Mouse (Mus musculus): ENCODE data around the gene Lrp6. TPM values are rescaled to one million over a fixed set of nuclear protein-coding genes. Genes with fewer than 3 reads are reported as not detected.

Gene Lrp6
- 33.1 and 37.0 TPM in 2 replicates for polyA plus RNA-seq (2012; ENCODE audit: insufficient read depth, insufficient read length, missing spikeins)

DNA sequence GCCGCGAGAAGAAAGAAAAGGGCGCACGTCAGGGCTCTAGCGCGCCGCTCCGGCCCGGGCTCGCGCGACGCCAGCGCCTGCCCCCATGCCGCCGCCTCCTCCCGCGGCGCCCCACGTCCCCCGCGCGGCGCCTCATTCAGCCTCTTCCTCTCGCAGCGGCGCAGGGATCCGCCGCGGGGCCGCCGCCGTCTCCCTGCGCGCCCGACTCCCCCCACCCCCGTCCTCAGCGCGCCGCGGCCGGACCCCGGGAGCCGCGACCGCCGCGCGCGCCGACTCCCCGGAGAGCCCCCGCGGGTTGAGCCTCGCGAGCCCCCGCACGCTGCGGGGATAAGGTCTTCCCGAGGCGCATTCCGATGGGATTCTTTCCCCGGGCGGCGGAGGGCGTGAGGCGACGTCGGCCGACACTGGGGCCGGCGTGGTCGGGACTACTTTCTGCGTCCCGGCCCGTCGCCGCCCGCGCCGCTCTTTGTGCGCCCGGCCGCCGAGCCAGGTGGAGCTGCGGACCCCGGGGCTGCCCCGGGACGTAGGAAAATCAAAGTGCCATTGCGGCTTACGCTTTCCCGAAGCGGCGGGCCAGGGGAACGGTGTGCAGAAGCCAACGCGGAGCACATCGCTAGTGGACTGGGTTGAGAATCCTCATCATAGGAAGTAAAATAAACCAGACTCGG, at the start of gene Lrp6:
TSS of gene Lrp6 (minus strand) at position 148 of the 668 bp plus-strand sequence.
- peak within 1 kb of the TSS; percentile 76 for H3K27ac ChIP-seq (ENCODE audit: insufficient read depth, low read depth, low read length)
- H3K4me1 ChIP-seq (ENCODE audit: control insufficient read depth, insufficient read depth, low read length) = peaks cover 7% of the 10 kb centered on the region
- peak within 1 kb of the TSS; percentile 80 for H3K4me3 ChIP-seq (ENCODE audit: insufficient read depth, low read length)
- TF ChIP-seq CTCF (IDR thresholded peaks at IDR 0.05; ENCODE audit: low read depth, low read length) (no peak), POLR2A (IDR thresholded peaks at IDR 0.05; ENCODE audit: borderline replicate concordance, low read depth, low read length) (peak; percentile 37; the same call in 1 of the 2 replicates)

DNA sequence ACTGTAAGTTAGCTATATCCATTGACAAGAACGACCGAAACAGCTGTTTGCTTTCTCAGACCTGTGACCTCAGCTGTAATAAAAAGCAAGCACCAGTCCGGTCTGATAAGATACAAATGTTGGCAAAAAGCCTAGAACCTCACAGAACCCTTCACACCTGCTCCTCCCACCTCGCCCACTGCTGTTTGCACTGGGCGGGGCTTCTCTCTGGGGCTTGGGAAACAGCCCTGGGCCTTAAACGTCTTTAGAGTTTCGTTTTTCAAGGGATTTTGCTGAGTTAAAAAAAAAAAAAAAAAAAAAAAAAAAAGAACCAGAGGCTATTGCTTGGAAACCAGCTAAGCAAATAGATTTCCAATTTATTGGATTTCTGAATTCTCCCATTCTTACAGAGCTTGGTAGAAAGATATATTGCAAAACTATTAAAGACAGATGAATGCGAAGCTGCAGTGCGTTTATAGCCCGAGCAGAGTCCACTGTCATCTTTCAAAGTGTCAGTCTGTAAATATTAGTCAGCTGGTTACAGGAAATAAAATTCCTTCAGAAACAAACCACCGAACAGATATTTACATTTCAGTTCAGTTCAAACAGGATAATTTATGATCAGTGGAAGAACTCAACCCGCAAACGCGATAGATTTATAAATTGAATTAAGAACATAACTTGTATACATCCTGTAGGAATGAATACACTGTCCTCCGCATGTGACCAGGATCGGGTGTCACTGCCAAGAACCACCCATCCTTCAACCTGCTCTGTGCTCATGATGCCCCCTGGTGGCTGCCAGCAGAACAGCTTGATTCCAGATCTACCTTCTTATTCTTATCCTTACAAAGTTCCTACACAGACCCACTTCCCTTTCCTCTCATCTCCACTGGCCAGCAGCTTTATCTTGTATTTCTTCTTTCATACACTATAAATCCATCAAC, 48.2 kb upstream of the Lrp6 start:
- TF ChIP-seq POLR2A (IDR thresholded peaks at IDR 0.05; ENCODE audit: borderline replicate concordance, low read depth, low read length) (no peak), CTCF (IDR thresholded peaks at IDR 0.05; ENCODE audit: low read depth, low read length) (peak; percentile 88)
- H3K4me1 ChIP-seq (ENCODE audit: control insufficient read depth, insufficient read depth, low read length) = no peaks in the 10 kb centered on the region
- no peak overlapping the region for H3K27ac ChIP-seq (ENCODE audit: insufficient read depth, low read depth, low read length)
- H3K4me3 ChIP-seq (ENCODE audit: insufficient read depth, low read length) = no peak overlapping the region

DNA sequence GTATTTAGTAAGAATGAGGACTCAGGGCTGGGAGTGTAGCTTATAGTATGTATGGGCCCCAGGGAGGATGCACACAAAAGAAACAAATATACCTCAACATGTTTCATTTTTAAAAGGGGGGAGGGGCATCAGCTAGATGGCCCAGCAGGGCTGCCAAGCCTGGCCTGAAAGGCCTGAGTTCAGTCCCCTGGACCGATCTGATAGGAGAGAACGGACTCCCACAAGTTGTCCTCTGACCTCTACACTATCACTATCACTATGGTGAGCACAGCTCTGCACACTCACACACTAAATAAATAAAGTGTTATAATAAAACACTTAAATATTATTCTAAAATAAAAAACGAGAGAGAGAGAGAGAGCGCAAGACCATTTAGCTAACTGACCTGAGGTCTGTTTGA, 47.6 kb upstream of the Lrp6 start:
- Histone ChIP-seq H3K27ac (ENCODE audit: insufficient read depth, low read depth, low read length) (no peak overlapping the region), H3K4me3 (ENCODE audit: insufficient read depth, low read length) (no peak overlapping the region), H3K4me1 (ENCODE audit: control insufficient read depth, insufficient read depth, low read length) (no peaks in the 10 kb centered on the region)
- TF ChIP-seq POLR2A (IDR thresholded peaks at IDR 0.05; ENCODE audit: borderline replicate concordance, low read depth, low read length) (no peak), CTCF (IDR thresholded peaks at IDR 0.05; ENCODE audit: low read depth, low read length) (no peak)

DNA sequence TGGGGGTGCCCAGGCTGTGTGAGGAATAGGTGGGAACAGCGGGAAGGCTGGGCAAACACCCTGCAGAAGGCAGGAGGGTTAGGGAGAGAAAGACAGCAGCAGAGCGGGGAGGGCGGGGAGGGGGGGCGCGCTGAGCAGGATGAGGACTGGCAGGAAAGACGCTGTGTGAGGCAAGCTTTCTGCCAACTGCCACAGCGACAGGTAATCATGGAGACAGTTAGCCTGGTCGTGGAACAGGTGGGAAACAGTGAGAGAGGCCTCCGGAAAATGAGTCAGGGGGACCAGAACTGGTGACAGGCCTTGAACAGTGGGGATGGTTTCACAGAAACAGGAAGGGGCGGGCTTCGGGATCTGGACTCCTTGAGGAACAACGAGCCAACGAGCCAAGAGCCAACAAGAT, 45.1 kb upstream of the Lrp6 start:
- no peak overlapping the region for H3K4me3 ChIP-seq (ENCODE audit: insufficient read depth, low read length)
- no peak overlapping the region for H3K27ac ChIP-seq (ENCODE audit: insufficient read depth, low read depth, low read length)
- TF ChIP-seq CTCF (IDR thresholded peaks at IDR 0.05; ENCODE audit: low read depth, low read length) = no peak
- TF ChIP-seq POLR2A (IDR thresholded peaks at IDR 0.05; ENCODE audit: borderline replicate concordance, low read depth, low read length) = no peak
- no peaks in the 10 kb centered on the region for H3K4me1 ChIP-seq (ENCODE audit: control insufficient read depth, insufficient read depth, low read length)

DNA sequence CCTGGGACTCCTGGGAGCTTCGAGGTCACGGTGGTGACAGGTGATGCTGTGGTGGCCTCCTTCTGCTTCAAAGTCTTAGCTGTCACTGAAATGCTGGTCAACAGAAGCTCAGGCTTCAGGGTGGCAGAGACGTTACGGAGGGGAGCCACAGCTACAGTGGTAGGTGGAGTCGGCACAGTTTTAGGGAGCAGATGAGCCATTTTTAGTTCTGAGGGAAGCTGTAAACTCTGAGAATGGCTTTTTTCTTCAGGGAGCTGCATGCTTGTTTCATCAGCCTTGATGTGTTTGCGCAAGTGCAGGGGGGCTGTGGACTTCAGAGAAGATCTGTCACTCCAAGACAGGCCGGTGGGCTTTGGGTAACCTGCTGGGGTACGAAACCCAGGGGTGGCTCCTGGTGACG, 43.6 kb upstream of the Lrp6 start:
- Histone ChIP-seq H3K27ac (ENCODE audit: insufficient read depth, low read depth, low read length) (no peak overlapping the region), H3K4me1 (ENCODE audit: control insufficient read depth, insufficient read depth, low read length) (no peaks in the 10 kb centered on the region), H3K4me3 (ENCODE audit: insufficient read depth, low read length) (no peak overlapping the region)
- TF ChIP-seq POLR2A (IDR thresholded peaks at IDR 0.05; ENCODE audit: borderline replicate concordance, low read depth, low read length) (no peak), CTCF (IDR thresholded peaks at IDR 0.05; ENCODE audit: low read depth, low read length) (no peak)

DNA sequence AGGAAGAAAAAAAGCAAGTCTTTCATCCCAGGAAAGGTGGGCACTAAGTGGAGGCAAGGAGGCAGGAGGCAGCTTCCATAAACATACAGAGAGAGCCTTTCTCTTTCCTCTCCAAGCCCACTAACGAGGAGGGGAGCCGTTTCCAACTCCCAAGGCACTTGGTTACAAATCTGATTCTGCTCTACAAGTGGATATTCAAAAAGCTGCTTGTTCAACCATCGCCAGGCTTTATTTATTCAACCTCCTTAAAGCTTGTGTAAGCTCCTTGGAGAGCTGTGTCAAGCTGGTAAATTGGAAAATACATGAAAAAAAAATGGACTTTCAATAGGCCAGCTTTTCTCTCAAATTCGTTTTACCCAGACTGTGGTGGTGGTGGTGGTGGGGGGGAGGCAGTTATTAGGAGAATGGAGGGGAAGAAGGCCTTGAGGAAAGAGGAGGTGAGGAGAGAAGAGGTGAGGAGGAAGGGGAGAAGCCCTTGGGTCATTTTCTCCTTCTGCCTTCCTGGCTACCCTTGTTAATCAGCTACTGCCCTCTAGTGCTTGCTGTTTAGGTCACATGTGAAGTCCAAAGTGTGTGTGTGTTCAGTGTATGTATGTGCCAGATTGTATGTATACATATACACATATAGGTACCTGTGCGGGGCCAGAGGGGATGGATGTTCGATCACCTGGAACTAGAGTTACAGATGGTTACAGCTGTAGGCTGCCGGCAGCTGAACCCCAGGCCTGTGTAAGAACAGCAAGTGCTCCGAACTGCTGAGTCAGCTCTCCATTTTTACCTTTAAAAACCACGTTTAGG, 40.4 kb upstream of the Lrp6 start:
- Histone ChIP-seq H3K27ac (ENCODE audit: insufficient read depth, low read depth, low read length) (no peak overlapping the region), H3K4me1 (ENCODE audit: control insufficient read depth, insufficient read depth, low read length) (no peaks in the 10 kb centered on the region), H3K4me3 (ENCODE audit: insufficient read depth, low read length) (no peak overlapping the region)
- TF ChIP-seq CTCF (IDR thresholded peaks at IDR 0.05; ENCODE audit: low read depth, low read length) (peak; percentile 29), POLR2A (IDR thresholded peaks at IDR 0.05; ENCODE audit: borderline replicate concordance, low read depth, low read length) (no peak)

DNA sequence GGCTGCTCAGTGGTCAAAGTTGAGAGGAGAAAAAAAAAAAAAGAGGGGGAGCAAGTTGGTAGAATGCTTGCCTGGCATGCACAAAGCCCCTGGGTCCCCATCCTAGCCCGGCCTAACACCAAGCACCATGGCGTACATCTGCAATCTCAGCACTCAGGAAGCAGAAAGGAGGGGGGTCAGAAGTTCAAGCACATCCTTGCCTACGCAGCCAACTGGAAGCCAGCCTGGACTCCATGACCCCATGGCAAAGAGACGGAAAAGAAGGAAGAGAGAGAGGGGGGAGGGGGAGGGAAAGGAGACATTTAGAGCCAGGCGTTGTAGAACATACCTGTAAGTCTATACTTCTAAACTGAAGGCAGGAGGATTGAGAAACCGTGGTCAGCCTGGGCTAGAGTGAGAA, 39.8 kb upstream of the Lrp6 start:
- H3K27ac ChIP-seq (ENCODE audit: insufficient read depth, low read depth, low read length) = no peak overlapping the region
- no peak overlapping the region for H3K4me3 ChIP-seq (ENCODE audit: insufficient read depth, low read length)
- H3K4me1 ChIP-seq (ENCODE audit: control insufficient read depth, insufficient read depth, low read length) = no peaks in the 10 kb centered on the region
- TF ChIP-seq POLR2A (IDR thresholded peaks at IDR 0.05; ENCODE audit: borderline replicate concordance, low read depth, low read length) = no peak

DNA sequence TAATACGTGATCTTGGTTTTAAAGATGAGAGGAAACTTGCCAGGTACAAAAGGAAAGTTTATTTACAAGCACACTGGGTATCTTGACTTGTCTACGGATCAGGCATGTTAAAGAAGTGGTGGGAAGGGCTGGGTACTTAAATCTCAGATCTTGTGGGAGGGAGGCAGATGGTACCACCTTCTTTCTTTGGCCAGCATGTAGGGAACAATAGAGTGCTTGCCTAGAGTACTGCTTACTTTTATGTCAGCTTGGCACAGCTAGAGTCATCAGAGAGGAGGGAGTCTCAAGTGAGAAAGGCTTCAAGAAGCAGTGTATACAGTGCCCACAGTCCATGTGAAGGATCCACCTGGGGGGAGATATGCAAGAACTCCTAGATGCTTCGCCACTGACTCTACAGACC, 38.4 kb upstream of the Lrp6 start:
- TF ChIP-seq CTCF (IDR thresholded peaks at IDR 0.05; ENCODE audit: low read depth, low read length) = no peak
- no peaks in the 10 kb centered on the region for H3K4me1 ChIP-seq (ENCODE audit: control insufficient read depth, insufficient read depth, low read length)
- no peak overlapping the region for H3K4me3 ChIP-seq (ENCODE audit: insufficient read depth, low read length)
- H3K27ac ChIP-seq (ENCODE audit: insufficient read depth, low read depth, low read length) = no peak overlapping the region

DNA sequence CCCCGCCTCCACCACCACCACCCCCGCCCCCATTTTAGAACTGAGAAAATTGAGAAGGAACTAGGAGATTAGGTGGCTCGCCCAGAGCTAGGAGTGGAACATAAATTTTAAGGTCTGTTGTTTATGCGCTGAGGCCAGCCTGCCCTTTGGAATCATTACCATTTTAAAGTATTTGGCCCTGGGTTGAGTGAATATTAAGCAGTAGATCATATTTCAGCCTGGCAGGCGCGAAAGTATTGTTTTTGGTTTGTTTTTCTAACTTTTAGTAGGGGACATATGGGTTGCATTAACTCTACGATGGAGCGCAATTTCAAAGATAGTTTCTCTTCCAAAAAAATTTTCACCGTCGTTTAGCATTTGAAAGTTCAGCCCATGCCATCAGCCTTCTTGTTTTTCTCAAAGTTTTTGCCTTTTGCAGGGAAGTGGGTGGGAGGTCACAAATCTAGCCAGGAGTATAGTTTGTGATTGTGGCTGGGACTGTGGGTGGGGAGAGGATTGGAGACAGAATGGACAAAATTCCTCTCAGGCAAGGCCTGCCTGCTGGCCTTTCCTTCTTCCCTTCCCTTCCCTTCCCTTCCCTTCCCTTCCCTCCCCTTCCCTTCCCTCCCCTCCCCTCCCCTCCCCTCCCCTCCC, 35.7 kb upstream of the Lrp6 start:
- no peak for TF ChIP-seq CTCF (IDR thresholded peaks at IDR 0.05; ENCODE audit: low read depth, low read length)
- no peak for TF ChIP-seq POLR2A (IDR thresholded peaks at IDR 0.05; ENCODE audit: borderline replicate concordance, low read depth, low read length)
- Histone ChIP-seq H3K27ac (ENCODE audit: insufficient read depth, low read depth, low read length) (no peak overlapping the region), H3K4me1 (ENCODE audit: control insufficient read depth, insufficient read depth, low read length) (no peaks in the 10 kb centered on the region), H3K4me3 (ENCODE audit: insufficient read depth, low read length) (no peak overlapping the region)

Measured in bone marrow macrophage, adult 2 months (primary cell).